Mouse (Mus musculus) midbrain, embryonic 12.5 days (tissue): ENCODE results near the gene Csf1. TPM values are rescaled to one million over a fixed set of nuclear protein-coding genes. Genes with fewer than 3 reads are reported as not detected.

Experiments used
- ATAC-seq: fragments of 200-750 bp; cut with Nextera tagmentation; 2 replicates; pipeline ENCODE4 v1.8.0; 2017; ENCODE audit warnings: low read depth, moderate TSS enrichment, moderate library complexity; ENCODE audit not compliant: low FRiP score
- H3K27ac ChIP-seq: fragments of 300-500 bp; sonication (generic); replicated peaks from 2 replicates; pipeline ENCODE4 v1.5.1; 2016; ENCODE audit warnings: mild to moderate bottlenecking
- H3K27me3 ChIP-seq: fragments of 300-500 bp; sonication (generic); 2 replicates; pipeline ENCODE4 v1.6.1; 2016; ENCODE audit warnings: mild to moderate bottlenecking
- H3K36me3 ChIP-seq: fragments of 300-500 bp; sonication (generic); 2 replicates; pipeline ENCODE4 v1.6.1; 2016
- H3K4me1 ChIP-seq: fragments of 300-500 bp; sonication (generic); 2 replicates; pipeline ENCODE4 v1.6.1; 2016
- H3K4me2 ChIP-seq: fragments of 300-500 bp; sonication (generic); replicated peaks from 2 replicates; pipeline ENCODE4 v1.6.1; 2016; ENCODE audit warnings: mild to moderate bottlenecking, moderate library complexity
- H3K4me3 ChIP-seq: fragments of 300-500 bp; sonication (generic); 2 replicates; pipeline ENCODE4 v1.5.1; 2016; ENCODE audit warnings: mild to moderate bottlenecking
- H3K9ac ChIP-seq: fragments of 300-500 bp; sonication (generic); replicated peaks from 2 replicates; pipeline ENCODE4 v1.6.1; 2016; ENCODE audit warnings: mild to moderate bottlenecking, moderate library complexity
- H3K9me3 ChIP-seq: fragments of 300-500 bp; sonication (generic); 2 replicates; pipeline ENCODE4 v1.6.1; 2016; ENCODE audit warnings: mild to moderate bottlenecking
- WGBS: fragments of 180-500 bp; shearing (Covaris S2); methylation state at CpG from one replicate; pipeline ENCODE4 v1.1.7; 2016; 5-methylcytosine and 5-hydroxymethylcytosine counted together
- polyA plus RNA-seq: library from polyadenylated mRNA; unstranded; fragments of >200 nt; fragmentation: Nextera tagmentation; extraction: Ambion mirVana; gene quantifications from 2 replicates; pipeline ENCODE4 v1.2.1, GENCODE M21; 2016

Csf1 gene
- polyA plus RNA-seq, 1 experiment from 2014 or later, result 8.5 TPM

DNA sequence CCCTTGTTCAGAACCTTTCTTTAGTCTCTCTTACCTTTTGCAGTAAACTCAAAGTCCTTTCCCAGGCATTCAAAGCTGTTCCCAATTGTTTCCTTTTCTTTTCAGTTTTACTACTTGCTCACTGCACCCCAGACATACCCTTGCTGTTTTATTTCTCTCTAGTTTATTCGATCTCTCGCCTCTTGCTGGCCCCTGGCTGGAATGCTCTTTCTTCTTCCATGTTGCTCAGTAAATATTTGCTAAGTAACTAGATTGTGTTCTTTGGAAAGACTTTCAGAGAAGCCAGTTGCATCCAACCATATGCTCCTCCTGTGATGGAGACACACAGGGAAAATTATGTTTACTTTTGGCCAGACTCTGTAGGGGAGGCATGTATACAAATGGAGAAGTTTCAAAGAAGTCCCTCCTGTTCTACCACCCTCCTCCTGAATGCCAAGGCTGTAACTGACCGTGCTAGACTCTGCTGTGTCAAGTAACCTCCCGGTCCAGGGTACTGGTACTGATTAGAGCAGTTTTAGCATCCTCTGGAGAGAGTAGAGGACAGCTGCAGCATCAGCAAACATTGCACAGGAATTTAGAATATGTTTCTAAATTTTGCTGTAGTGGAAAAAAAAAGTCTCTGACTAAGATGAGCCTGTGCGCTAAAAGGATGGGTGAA, 45.9 kb downstream of the Csf1 start:
- Histone ChIP-seq H3K4me1 (no peaks in the 10 kb centered on the region), H3K27me3 (no peaks in the 10 kb centered on the region), H3K9ac (no peak overlapping the region), H3K4me3 (no peak overlapping the region), H3K27ac (no peak overlapping the region), H3K4me2 (no peak overlapping the region), H3K36me3 (no peaks in the 10 kb centered on the region), H3K9me3 (no peaks in the 10 kb centered on the region)
- no peak for ATAC-seq
- 70% methylated on average over 5 of the region's 5 CpGs for WGBS

DNA sequence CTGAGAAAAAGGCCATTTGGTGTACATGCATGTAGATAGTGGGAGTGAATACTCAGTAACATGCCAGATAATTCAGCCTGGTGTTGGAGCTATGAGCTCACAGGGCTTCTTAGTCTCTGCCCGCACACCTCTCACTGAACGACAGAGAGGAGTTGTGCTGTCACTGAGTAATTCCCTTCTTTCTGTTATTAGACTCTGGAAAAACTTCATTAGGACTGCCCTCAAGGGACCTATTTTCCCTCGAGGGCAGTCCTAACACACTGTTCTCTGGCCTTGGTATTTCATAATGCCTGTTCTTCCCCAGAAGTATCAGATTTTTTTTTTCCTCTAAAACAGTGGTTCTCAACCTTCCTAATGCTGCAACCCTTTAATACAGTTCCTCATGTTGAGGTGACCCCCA, 48.2 kb downstream of the Csf1 start:
- Histone ChIP-seq H3K27ac (no peak overlapping the region), H3K4me3 (no peak overlapping the region), H3K9me3 (no peaks in the 10 kb centered on the region), H3K9ac (no peak overlapping the region), H3K4me1 (no peaks in the 10 kb centered on the region), H3K36me3 (no peaks in the 10 kb centered on the region), H3K4me2 (no peak overlapping the region), H3K27me3 (no peaks in the 10 kb centered on the region)
- 76% methylated on average over 3 of the region's 3 CpGs for whole genome bisulfite sequencing
- ATAC-seq, result no peak

GRCm38 (mm10) chr3:107709156-107709555, 51.1 kb downstream of the Csf1 start:
- no peak overlapping the region for H3K4me2 ChIP-seq
- no peaks in the 10 kb centered on the region for H3K4me1 ChIP-seq
- H3K36me3 ChIP-seq, result no peaks in the 10 kb centered on the region
- WGBS, result 37% methylated on average over 3 of the region's 3 CpGs
- H3K9ac ChIP-seq, result no peak overlapping the region
- H3K27ac ChIP-seq, result no peak overlapping the region
- H3K9me3 ChIP-seq, result no peaks in the 10 kb centered on the region
- H3K27me3 ChIP-seq, result no peaks in the 10 kb centered on the region
- no peak for ATAC-seq
- no peak overlapping the region for H3K4me3 ChIP-seq

- Histone ChIP-seq H3K36me3 (no peaks in the 10 kb centered on the region), H3K27me3 (no peaks in the 10 kb centered on the region), H3K4me3 (no peak overlapping the region), H3K9ac (no peak overlapping the region), H3K9me3 (no peaks in the 10 kb centered on the region), H3K4me2 (no peak overlapping the region), H3K4me1 (no peaks in the 10 kb centered on the region), H3K27ac (no peak overlapping the region)
- 91% methylated on average over 4 of the region's 4 CpGs for WGBS
- ATAC-seq, result no peak
Observed at GRCm38 (mm10) chr3:107707239-107707638, 53.0 kb downstream of the Csf1 start.

DNA sequence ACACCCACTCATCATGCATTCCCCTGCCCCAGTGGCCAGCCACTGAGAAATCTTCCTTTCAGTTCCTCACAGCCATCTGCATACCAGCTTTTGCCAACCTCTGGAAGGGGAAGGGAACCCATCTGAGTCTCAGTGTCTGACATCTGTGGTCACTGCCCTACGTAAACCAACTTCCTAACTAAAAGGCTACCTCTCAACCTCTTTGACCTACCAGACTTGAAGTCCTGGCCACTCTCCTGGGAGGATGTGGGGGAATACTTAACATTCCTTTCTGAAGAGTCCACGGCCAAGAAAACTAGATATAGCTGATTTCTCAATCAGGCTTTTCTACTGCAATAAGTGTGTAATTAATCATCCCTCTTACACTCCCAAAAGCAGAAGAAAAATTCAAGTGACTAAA, 54.1 kb downstream of the Csf1 start:
- ATAC-seq, result no peak
- H3K9ac ChIP-seq, result no peak overlapping the region
- WGBS, result 76% methylated on average over 2 of the region's 2 CpGs
- H3K36me3 ChIP-seq, result no peaks in the 10 kb centered on the region
- no peak overlapping the region for H3K4me2 ChIP-seq
- no peak overlapping the region for H3K4me3 ChIP-seq
- H3K4me1 ChIP-seq, result no peaks in the 10 kb centered on the region
- H3K27ac ChIP-seq, result no peak overlapping the region
- H3K9me3 ChIP-seq, result no peaks in the 10 kb centered on the region
- no peaks in the 10 kb centered on the region for H3K27me3 ChIP-seq

DNA sequence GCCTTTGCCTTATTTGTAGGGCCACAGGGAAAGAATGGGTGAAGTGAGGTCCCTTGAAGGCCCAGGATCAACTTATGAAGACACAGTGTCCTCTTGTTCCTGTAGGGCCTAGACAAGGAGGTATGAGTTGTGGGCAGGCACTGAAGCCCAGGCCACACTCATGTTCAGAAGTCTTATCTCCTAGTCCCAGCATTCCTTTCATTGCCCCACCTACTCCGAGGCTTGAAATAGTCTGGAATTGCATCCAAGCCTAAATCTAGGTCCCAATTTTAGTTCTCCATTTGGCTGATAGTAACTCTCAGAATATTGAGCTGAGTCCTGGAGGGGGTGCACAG, 55.9 kb downstream of the Csf1 start:
- no peak overlapping the region for H3K4me2 ChIP-seq
- H3K27me3 ChIP-seq, result no peaks in the 10 kb centered on the region
- no peak overlapping the region for H3K27ac ChIP-seq
- WGBS, result 97% methylated on average over 1 of the region's 1 CpGs
- no peaks in the 10 kb centered on the region for H3K4me1 ChIP-seq
- no peaks in the 10 kb centered on the region for H3K9me3 ChIP-seq
- H3K9ac ChIP-seq, result no peak overlapping the region
- no peak overlapping the region for H3K4me3 ChIP-seq
- H3K36me3 ChIP-seq, result no peaks in the 10 kb centered on the region
- ATAC-seq, result no peak

DNA sequence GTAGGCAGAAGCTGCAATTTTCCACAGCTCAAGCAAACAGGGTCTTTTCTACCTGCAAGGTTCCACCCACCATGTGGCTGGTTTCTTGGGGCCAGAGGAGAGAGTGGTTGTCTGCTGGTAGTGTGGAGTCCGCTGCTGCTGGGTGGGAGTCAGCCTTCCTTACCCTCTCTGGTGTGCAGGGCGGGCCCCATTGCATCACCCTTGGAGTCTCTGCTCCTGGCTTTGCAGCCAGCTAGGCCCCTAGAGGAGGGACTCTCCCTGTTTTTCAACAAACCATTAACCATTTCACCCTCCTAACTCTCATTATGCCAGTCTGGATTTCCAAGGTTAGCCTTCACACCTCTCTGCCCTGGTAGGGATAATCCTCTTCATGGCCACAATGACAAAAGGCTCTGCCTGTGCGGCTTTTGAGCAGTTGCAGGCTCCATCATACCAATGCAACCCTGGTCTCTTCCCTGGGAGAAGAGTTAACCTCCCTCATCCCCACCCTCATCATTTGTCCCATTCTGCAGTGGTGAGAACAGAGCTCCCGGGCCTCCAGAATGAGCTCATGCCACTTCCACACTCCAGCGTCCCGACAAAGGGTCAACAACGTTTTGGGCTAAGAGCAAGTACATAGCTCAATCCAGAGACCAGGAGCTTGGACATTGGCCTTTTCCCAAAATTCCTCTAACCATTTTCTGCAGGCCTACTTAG, 56.4 kb downstream of the Csf1 start:
- ATAC-seq, result no peak
- 76% methylated on average over 7 of the region's 7 CpGs for WGBS
- H3K27ac ChIP-seq, result no peak overlapping the region
- H3K4me2 ChIP-seq, result no peak overlapping the region
- H3K4me3 ChIP-seq, result no peak overlapping the region
- H3K4me1 ChIP-seq, result no peaks in the 10 kb centered on the region
- H3K27me3 ChIP-seq, result no peaks in the 10 kb centered on the region
- no peaks in the 10 kb centered on the region for H3K36me3 ChIP-seq
- no peaks in the 10 kb centered on the region for H3K9me3 ChIP-seq
- no peak overlapping the region; the same call in 1 of the 2 replicates for H3K9ac ChIP-seq

DNA sequence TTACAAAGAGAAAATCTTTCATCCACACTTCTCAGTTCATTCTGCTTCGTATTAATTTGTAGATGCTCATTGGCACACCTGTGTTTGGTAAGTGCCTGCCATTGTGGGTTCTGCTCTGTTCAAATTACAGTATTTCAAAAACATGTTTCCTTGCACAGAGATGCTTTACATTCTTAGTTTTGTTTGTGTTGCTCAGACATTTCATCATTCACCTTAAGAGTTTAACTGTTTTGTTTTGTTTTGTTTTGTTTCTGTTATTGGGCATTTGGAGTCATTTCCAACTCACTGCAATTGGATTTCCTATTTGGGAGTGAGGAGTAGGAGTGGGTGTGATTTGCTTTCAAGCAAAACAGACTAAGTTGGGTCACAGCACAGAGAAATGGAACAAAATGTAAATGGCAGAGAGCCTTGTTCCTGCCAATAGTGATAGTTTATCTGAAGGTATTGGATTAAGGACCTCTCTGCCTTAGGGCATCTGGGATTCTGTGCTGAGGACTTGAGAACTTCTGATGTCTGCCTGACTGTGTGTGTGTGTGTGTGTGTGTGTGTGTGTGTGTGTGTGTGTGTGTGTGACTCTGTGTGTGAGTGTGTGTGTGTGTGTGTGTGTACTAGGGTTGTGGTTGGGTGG, 58.4 kb downstream of the Csf1 start:
- Histone ChIP-seq H3K4me1 (0 out of 2 replicates have a peak, but pooled peaks cover under 1% of the 10 kb centered on the region), H3K27ac (no peak overlapping the region), H3K4me3 (no peak overlapping the region), H3K4me2 (no peak overlapping the region), H3K9me3 (no peaks in the 10 kb centered on the region), H3K9ac (no peak overlapping the region), H3K36me3 (no peaks in the 10 kb centered on the region), H3K27me3 (no peaks in the 10 kb centered on the region)
- WGBS, result 89% methylated on average over 1 of the region's 1 CpGs
- no peak for ATAC-seq

- Histone ChIP-seq H3K27ac (no peak overlapping the region), H3K4me2 (no peak overlapping the region), H3K36me3 (no peaks in the 10 kb centered on the region), H3K4me3 (no peak overlapping the region), H3K4me1 (0 out of 2 replicates have a peak, but pooled peaks cover 3% of the 10 kb centered on the region), H3K9me3 (no peaks in the 10 kb centered on the region), H3K27me3 (no peaks in the 10 kb centered on the region), H3K9ac (no peak overlapping the region)
- WGBS, result 89% methylated on average over 2 of the region's 2 CpGs
- no peak for ATAC-seq
Observed at GRCm38 (mm10) chr3:107700625-107701024, 59.6 kb downstream of the Csf1 start.

DNA sequence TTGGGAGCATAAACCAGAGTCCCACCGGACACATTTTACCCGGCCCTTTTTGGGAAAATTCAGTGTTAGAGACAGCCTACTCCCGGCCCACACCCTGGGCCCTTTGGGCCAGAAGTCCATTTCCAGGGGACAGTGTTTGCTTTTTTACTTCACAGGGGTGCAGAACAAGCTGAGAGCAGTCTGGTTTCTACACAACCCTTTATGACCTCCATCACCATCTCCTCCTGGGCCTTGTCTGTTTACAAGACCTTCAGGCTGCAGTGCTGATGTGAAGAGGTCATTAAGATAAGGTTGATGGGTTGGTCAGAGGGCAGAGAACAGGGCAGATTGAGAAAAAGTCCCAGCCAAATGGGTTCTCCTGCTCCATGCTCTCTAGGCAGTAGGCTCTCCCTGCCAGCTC, 63.4 kb downstream of the Csf1 start:
- Histone ChIP-seq H3K4me1 (peaks cover 21% of the 10 kb centered on the region), H3K36me3 (no peaks in the 10 kb centered on the region), H3K9ac (no peak overlapping the region), H3K27me3 (no peaks in the 10 kb centered on the region), H3K4me3 (peak overlapping the region; percentile 7; the same call in 1 of the 2 replicates), H3K27ac (no peak overlapping the region), H3K4me2 (peak overlapping the region; percentile 32), H3K9me3 (no peaks in the 10 kb centered on the region)
- 51% methylated on average over 3 of the region's 3 CpGs for WGBS
- no peak for ATAC-seq

DNA sequence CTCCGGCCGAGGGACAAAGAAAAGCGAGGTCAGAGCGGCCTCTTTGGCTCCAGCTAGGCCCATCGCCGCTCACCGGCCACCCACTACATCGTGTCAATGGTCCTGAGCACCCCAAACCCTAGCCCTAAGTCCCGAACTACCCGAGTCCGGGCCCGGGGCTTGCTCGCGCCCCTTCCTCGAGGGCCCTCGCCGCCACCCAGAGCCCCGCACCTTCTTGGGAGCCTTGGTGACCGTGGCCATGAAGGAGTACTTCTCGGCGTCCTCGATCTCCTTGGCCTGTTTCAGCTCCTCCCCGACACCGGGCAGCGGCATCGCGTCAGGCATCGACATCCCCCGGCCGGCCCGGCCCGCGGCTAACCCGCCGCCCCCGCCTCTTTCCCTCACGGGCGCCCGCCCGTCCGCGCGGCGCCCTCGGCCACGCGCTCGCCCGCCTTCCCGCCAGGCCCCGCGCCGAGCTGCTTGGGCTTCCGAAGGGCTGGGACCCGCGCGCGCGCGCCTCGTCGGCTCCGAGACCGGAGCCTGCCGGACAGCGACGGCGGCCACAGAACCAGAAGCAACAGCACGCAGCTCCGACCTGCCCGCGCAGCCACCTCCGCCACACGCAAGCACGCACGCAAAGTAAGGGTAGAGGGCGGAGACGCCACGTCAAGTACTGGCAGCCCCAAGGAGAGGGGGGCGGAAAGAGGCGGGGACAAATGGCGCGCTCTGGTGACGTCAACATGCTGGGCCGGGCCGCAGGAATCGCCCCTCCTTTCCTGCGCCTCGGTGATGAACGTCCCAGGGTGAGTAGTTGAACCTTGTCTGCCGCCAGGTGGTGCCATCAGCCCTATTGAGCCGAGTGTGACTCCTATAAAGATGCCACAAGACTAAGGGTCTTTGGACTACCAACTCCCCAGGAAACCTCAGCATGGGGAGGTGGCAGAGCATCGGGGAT, 64.1 kb downstream of the Csf1 start, which contains the start of gene Ahcyl1:
Ahcyl1 (minus strand) TSS at position 613 of the 934 bp plus-strand sequence.
- peak within 1 kb of the TSS; percentile 92 for H3K4me2 ChIP-seq
- peak within 1 kb of the TSS; percentile 84 for H3K4me3 ChIP-seq
- no peaks in the 10 kb centered on the region for H3K27me3 ChIP-seq
- H3K9ac ChIP-seq, result peak within 1 kb of the TSS; percentile 96
- ATAC-seq, result peak; percentile 98
- H3K4me1 ChIP-seq, result peaks cover 23% of the 10 kb centered on the region
- H3K36me3 ChIP-seq, result no peaks in the 10 kb centered on the region
- no peaks in the 10 kb centered on the region for H3K9me3 ChIP-seq
- WGBS, result under 1% methylated on average over 93 of the region's 93 CpGs
- H3K27ac ChIP-seq, result peak within 1 kb of the TSS; percentile 90
